Mouse (Mus musculus) embryonic stem cell, embryonic (primary cell): ENCODE measurements around the gene Olfml2b.

ENCODE experiments used
- CTCF ChIA-PET, 4 experiments: fragments of 300-600 bp in 2 of 4; fragments of 350-600 bp in 2 of 4; sonication (Branson Sonifier 250); formaldehyde crosslinking; loops; one replicate each; lab custom pipeline; 2022; ENCODE audit warnings: inconsistent platforms in 2 of 4; lab: Charles Lee
- POLR2A ChIA-PET, 4 experiments: fragments of 300-600 bp in 2 of 4; fragments of 350-600 bp in 2 of 4; sonication (Branson Sonifier 250); formaldehyde crosslinking; loops; one replicate each; lab custom pipeline; 2022; ENCODE audit warnings: antibody characterized with exemption in 4 of 4, inconsistent platforms in 1 of 4; lab: Charles Lee

The Olfml2b gene

DNA sequence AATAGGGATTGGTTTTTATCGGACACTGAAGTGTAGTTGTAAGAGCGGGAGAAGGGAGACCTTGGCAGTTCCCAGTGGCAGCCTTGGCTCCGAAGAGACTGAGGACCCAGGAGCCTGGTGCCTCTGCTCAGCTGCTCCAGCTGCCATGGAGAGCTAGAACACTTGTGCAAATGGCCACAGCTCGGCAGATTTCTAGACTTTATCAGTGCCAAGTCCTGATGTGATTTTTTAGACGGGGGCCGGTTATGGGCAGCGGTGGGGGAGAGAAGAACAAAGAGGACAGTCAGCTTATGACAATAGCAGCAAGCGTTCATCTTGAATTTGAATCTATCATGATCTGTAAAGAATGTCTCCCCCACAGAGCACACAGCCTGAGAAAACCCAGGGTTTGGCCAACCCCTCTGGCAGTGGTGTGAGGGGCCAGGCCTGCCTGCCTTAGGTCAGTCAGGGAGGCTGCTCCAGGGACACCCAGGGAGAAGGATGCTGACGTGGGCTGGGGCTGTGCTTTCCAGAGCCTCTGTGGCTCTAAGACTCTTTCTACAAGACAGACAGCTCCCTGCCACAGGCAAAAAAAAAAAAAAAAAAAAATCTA, 29.9 kb downstream of the Olfml2b start:
- CTCF ChIA-PET = no interaction called here
- POLR2A ChIA-PET = interaction anchor here in 2 of 4 experiments (0.6 kb wide), 3 partner anchors 14 to 340 kb away, joined by 3 read pairs; no protein-coding TSS in a partner anchor

DNA sequence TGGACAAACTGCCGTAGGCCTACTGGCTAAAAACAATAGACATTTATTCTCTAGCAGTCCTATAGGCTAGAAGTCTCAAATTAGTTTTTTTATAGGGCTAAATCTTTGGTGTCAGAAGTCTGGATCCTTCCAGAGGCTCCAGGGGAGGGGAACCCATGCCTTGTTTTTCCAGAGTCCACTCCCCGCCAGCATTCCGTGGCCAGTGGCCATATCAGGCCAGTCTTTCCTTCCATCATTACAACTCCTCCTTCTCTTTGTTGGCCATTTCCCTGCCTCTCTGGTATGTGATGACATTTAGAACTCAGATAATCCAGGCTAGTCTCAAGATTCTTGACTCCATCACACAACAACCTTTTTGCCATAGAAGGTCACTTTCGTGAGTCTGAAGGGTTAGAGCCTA, 33.3 kb downstream of the Olfml2b start:
- CTCF ChIA-PET = no interaction called here
- POLR2A ChIA-PET = no interaction called here

DNA sequence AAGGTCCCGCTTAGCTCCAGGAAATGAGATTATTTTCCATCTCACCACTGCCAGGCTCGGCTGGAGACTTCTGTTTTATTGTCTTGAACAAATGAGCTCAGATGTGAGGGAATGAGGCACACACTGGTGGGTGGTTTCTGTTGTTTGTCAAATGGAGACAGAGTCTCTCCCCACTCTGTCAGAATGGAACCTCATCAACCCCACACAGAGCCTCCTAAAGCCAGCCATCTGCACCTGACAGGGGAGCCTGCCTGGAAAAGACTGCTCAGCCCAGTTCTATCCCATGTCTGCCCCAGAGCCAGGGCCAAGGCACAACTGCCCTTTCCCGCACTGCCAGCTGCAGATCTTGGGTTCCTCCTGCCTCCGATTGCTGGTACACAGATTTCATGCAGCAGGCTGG, 34.5 kb downstream of the Olfml2b start:
- ChIA-PET POLR2A (interaction anchor here in 1 of 4 experiments (0.6 kb wide), 1 partner anchor 376 kb away, joined by 3 read pairs; no protein-coding TSS in a partner anchor), CTCF (no interaction called here)

DNA sequence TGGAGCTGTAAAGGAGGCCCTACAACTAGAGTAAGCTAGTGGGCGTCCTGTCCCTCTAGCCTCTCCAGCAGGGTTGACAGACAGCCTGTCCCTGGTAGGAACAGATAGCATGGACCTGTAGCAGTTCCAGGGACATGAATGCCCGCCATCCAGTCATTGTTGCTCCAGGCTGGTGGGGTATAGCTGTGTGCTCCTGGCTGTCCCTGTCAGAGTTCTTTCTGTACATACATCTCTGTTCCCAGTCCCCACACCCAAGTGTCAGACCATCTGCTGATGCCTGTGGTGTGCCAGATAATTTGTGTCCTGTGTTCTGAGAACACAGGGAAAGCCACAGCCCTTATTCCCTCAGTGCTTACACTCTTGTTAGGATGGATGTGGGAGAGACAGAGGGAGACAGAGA, 35.3 kb downstream of the Olfml2b start:
- ChIA-PET CTCF (no interaction called here), POLR2A (no interaction called here)

DNA sequence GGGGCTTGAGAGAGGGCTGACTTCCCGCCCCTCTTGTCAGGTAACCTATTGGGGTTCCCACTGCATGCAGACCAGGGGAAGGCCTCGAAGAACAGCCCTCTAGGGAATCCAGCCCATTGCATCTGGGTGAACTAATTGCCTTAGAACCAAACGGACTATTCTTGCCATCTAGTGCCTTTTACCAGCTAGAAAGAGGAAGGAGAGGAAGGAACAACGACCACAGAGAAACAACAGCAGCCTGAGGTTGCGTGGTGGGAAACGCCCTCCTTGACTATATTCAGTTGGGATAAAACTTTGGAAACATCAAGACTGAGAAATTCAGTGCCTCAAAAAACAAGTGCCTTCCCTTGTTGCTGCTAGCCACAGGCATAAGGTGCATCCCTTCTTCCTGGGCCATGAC, 39.5 kb downstream of the Olfml2b start:
- ChIA-PET POLR2A (interaction anchor here in 1 of 4 experiments (0.6 kb wide), 1 partner anchor 42 kb away, joined by 7 read pairs; no protein-coding TSS in a partner anchor), CTCF (no interaction called here)

DNA sequence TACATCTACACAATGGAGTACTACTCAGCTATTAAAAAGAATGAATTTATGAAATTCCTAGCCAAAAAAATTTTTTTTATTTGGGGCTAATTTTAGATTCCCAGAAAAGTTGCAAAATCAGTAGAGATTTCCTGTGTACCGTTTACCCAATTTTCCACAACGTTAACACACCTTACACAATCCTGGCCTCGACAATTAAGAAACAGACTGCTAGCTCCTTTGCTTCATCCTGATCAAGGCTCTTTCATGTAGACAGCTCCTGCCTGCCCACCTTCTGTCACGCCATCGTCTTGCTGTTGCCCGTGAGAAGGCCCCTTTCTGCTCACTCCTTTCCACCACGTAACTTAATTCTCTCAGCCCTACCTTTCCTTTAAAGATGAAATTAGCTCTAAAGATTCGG, 45.4 kb downstream of the Olfml2b start:
- ChIA-PET CTCF (no interaction called here), POLR2A (no interaction called here)

DNA sequence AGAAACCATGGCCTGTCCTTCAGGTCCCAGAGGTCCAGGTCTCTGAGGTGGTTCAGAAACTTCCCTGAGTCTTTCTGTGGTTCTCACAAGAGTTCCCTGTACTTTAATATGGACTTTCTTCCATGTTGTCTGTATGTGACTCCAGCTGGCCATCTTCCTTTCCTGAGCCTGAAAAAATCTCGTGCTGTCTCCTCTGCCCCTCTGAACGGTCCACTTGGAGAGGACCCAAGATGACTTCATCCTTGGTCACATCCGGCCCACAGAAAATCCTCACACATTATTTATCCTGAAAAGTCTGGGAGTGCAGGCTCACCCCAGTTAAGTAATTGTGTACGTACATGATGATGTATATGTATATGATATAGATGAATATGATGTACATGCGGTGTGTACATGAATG, 47.0 kb downstream of the Olfml2b start:
- CTCF ChIA-PET = no interaction called here
- POLR2A ChIA-PET = no interaction called here

DNA sequence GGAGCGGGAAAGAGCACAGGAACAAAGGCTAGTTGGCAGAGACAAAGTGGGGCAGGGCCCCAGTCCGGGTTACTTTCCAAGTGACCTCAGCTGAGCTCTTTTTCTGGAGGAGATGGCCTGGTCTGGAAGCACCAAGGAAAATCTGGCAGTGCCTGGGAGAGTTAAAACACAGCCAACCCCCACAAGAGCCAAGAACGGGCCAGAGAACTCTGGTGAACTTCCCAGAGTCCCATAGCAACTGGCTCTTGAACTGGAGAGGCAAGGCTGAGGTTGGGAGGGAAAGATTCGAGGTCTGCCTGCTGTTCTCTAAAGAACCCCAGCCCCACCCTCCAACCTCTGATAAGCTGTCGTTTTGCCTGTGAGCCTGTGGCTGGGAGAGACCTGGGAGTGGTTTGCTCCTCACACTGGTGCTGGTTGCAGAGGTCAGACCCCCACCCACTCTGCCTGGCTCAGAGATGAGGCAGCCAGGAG, 50.5 kb downstream of the Olfml2b start:
- CTCF ChIA-PET = no interaction called here
- POLR2A ChIA-PET = interaction anchor here in 3 of 4 experiments (0.6 to 3.0 kb wide), 10 partner anchors 13 to 808 kb away, joined by 3 to 16 read pairs (median 3); partner anchors contain the start of gene Atf6 (in 1 of the 3)

DNA sequence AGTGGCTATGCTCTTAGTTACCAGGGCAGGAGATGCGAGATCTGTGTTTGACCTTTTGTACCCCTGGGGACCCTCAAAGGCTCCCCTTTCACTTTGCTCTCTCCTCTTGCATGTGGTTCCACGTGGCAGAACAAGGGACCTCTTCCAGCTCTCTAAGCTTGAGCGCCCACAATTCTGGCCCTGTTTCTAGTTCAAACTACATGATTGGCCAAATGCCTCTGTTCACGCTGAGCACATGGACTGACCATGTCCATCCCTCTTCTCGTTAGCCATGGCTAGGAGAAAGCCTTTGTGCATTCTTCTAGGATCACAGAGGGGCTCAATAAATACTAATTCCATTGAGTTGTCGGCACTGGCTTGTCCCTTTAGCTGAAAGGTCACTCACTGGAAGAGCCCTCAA, 51.0 kb downstream of the Olfml2b start:
- CTCF ChIA-PET = no interaction called here
- POLR2A ChIA-PET = interaction anchor here in 3 of 4 experiments (0.6 to 3.0 kb wide), 8 partner anchors 8 to 176 kb away, joined by 3 to 16 read pairs (median 4); partner anchors contain the start of gene Atf6 (in 1 of the 3)

DNA sequence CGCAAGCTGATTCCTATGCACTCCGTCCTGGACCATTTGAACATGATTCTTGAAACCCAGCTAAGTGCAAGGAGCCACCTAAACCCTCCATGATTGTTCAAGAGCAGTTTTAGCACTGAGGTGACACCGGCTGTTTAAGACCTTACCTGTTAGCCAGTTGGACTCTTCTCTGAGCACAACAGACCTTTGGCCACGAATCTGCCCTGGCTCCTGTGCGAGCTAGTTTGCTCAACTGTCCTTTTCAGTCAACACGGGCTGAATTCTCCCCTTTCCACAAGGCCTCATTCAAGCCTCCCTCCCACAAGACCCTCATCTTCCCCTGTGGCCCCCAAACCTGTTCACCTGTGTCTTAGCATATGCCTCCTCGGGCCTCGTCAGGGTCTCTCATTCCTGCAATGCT, 52.7 kb downstream of the Olfml2b start:
- POLR2A ChIA-PET = interaction anchor here in 3 of 4 experiments (0.5 to 3.0 kb wide), 9 partner anchors 10 to 524 kb away, joined by 3 to 16 read pairs (median 4); partner anchors contain the start of gene Atf6 (in 1 of the 3)
- CTCF ChIA-PET = interaction anchor here in 1 of 4 experiments (1.0 kb wide), 1 partner anchor 300 kb away, joined by 3 read pairs; no protein-coding TSS in a partner anchor

DNA sequence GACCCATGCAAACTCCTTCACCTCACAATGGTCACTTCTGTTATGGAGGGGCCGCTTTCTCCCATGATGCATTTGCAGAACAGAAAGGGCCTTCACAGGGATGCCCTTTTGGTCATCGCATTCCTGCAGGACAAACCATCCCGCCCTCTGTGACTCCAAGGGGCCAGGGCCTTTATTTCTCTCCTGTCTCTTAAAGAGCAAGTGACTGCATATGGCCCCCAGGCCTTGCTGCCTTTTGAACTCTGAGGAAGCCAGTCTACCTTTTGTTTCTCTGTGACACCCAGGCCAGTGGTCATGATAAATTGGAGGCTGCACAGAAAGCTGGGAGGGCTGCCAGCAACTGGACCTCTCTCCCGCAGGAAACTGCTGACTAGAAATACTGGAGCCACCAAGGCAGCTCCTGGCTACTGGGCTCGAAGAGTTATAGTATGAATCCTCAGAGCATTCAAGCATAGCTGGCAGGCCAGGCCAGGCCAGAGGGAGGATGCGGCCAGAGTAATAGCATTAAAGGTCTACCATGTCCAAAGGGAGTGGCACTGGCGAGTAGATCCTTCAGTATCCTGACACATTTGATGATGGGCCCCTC, 53.5 kb downstream of the Olfml2b start:
- ChIA-PET CTCF (no interaction called here), POLR2A (interaction anchor here in 1 of 4 experiments (0.9 kb wide), 1 partner anchor 45 kb away, joined by 4 read pairs; no protein-coding TSS in a partner anchor)

DNA sequence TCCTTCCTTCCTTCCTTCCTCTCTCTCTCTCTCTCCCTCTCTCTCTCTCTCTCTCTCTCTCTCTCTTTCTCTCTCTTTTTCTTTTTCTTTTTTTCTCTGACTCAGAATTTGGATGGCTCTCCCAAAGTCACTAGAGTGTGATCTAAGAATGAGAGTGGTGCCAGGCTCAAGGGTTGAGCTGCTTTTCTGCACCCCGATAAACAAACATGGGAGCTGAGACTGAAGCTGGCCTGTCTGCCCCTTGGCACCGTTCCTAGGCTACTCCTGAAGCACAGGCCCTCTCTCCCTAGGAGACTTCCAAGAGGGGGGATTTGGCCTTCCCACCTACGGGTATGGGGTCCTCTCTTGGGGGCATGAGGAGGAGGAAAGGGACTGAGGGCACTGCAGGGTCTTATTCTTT, 54.4 kb downstream of the Olfml2b start:
- CTCF ChIA-PET = interaction anchor here in 1 of 4 experiments (0.6 kb wide), 1 partner anchor 162 kb away, joined by 4 read pairs; no protein-coding TSS in a partner anchor
- POLR2A ChIA-PET = interaction anchor here in 1 of 4 experiments (0.9 kb wide), 1 partner anchor 44 kb away, joined by 4 read pairs; no protein-coding TSS in a partner anchor

DNA sequence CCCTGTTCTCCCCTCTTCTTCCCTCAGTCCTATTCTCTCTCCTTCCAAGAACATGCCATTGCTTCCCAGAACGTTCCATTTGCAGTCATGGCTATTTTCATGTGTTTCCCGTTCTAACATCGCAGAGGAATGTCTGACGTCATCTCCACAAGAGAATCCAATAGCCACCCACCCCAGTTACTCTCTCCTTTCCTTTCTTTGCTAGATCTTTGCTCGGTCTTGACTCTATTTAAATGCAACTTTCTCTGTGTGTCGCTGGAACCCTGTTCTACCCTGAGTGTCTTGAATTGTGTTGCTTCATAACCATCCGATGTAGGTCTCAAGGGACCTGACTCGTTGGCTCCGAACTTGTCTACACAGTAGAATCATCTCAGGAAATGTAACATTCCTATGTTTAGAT, 55.2 kb downstream of the Olfml2b start:
- ChIA-PET CTCF (no interaction called here), POLR2A (no interaction called here)

DNA sequence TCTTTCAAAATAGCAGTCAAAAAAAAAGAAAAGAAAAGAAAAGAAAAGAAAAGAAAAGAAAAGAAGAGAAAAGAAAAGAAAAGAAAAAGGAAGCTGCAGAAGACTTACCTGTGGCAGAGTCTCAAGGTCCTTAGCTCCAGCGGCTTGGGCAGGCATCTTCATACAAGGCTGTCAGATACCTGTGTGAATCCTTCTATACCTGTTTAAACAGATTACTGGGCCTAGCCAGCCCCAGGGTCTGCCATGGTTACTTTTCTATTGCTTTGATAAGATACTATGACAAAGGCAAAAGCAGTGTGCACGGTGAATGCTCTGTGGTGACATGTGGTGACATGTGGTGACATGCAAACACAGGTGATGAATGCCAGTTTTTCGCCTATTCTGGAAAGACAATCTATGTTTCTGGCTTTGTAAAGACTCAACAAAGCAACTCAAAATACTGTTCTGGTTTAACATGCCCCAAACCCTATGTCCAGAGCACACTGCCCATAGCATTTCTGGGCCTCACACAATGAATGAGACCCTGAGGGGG, 56.2 kb downstream of the Olfml2b start:
- ChIA-PET POLR2A (interaction anchor here in 2 of 4 experiments (0.5 to 1.0 kb wide), 3 partner anchors 131 to 192 kb away, joined by 3 to 4 read pairs (median 4); no protein-coding TSS in a partner anchor), CTCF (no interaction called here)

DNA sequence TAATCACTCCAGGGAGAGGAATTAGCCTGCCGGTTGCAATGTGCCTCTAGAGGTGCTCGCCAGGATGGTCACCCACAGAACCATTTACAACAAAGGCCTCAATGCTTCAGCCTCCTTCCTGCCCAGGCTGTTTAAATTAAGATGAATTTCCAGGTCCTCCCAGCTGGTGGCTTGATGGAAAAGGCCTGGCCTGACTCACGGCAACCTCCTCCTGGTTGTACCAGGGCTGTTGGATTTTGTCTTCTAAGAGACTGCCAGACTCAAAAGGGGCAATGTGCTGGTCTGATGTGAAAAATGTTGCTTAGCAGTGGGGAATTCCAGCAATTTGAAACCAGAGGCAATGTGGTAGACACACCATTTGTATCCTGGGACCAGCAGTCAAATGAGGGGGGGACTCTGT, 56.8 kb downstream of the Olfml2b start:
- ChIA-PET POLR2A (no interaction called here), CTCF (no interaction called here)

DNA sequence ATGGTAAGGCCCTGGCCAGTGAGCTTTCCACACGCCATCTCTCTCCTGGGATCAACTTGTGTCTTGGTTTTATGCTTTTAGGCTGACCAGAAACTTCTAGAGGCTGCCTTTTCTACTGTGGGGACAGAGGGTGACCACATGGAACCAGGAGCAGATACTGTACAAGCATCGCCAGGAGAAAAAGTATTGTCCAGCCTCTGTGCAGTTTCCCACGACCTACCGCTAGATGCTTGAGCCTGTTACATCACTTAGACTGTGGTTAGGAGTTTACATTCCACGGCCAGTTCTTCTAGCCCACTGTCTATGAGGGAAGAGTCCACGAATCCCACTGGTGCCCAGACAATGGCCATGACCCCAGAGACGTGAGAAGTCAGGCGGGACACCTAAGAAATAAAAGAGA, 57.2 kb downstream of the Olfml2b start:
- CTCF ChIA-PET = no interaction called here
- POLR2A ChIA-PET = no interaction called here

DNA sequence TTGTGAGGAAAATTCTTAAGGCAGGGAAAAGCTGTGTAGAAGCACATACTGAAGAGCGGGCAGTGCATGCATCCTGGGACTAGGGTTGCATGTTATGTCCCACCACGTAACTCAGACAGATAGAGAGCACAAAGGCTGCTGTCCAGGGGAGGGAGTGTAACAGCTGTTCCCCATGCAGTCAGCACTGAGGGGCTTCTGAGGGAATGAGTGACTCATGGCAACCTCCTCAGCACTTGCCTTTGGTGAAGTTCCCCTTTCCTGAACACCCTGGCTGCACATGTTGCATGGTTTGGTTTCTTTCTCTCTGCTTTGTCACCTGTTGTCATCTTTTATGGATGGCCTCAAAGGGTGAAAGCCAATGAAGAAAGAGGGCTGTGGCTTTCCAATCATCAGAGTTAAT, 57.9 kb downstream of the Olfml2b start:
- CTCF ChIA-PET = no interaction called here
- POLR2A ChIA-PET = no interaction called here

DNA sequence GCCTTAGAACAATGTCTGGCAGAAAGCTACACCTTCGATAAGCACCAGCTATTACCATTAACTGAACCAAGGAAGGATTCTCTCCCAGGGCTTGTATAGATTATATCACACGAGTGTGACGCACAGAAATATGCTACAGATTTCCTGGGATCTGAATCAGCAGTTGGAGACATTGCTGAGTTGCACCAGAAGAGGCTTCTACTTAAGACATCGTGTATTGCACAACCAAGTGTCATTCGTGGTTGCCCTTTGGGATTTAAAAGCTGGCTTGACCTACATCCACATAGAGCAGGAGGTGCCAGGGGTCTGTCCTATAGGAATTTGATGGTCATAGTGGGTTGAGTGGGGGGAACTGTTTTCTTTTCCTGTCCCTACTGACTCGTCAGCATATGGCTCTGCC, 58.6 kb downstream of the Olfml2b start:
- POLR2A ChIA-PET = no interaction called here
- CTCF ChIA-PET = no interaction called here

DNA sequence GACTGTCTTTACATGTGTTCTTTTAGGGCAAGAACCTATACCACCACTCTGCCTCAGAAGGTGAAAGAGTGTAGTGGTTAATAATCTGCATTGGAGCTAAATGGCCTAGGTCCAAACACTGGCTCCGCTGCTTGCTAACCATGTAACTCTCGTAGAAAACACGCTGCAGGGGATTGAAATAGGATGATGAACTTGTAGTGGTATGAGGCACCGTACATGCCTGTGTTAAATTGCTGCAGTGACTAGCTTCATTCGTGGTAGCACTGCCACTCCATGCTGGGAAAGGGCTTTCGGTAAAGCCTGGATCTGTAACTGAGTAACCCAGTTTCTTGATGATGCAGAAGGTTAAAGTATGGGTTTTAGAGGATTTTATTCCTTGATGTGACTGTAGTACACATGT, 59.8 kb downstream of the Olfml2b start:
- ChIA-PET CTCF (no interaction called here), POLR2A (no interaction called here)
